In the genomic region with DNA sequence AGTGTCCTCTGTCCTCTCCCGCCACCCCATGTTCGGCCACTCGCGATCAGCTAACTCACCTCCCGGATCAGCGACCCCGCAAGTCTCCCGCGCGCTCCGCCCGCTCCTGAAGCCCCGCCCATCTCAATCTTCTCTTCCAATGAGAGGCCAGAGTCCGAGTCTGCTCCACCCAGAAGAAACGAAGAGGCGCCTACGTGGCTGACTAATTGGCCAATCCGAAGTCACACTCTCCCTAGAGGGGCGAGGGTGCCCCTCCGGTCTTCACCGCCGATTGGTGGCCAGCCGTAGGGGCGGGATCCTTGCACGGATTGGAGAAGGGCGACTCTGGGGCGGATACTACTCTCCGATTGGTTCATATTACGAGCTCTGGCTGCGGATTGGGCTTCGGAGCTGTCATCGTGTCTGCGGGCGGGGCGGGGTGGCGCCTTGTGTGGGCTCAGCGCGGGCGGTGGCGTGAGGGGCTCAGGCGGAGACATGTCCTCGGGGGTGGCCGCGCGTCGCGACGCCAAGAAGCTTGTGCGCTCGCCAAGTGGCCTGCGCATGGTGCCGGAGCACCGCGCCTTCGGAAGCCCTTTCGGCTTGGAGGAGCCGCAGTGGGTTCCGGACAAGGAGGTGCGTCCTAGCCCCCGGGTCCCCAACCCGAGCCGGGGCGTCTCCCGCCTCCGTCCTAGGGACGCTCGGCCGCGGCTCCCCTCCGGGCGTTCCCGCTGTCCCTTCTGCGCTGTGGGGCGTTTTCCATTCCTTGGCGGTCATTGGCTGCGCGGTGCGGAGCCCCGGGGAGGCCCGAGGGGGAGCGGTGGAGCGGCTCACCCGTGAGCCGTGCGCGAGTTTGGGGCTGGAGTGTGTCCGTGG, we compare ENCODE assay signal across 8 mouse cellular contexts. TPM values are rescaled to one million over a fixed set of nuclear protein-coding genes. Genes with fewer than 3 reads are reported as not detected.
DNase-seq lines count a peak whose midpoint lies in the region; ATAC-seq lines count a peak whose summit lies in the region.

A gene (minus strand): TSS at position 108 of the 852 bp plus-strand sequence.
A gene (plus strand): TSS at position 405 of the 852 bp plus-strand sequence.

- DNase-seq in c-Kit-negative CD71-positive TER-119-positive erythroid progenitor cells, embryonic 14.5 days (ENCODE audit: low read depth, low spot score) = peak; percentile 97
- DNase-seq in fibroblast of lung, adult 2 months (ENCODE audit: low read depth) = peak; percentile 99
- peak; percentile 98 for DNase-seq in kidney, postnatal 14 days
- peak; percentile 99 for DNase-seq in liver, embryonic 13.5 days
- peak; percentile 96 for DNase-seq in neural tube, embryonic 10.5 days (ENCODE audit: extremely low spot score, low spot score)

- peak within 1 kb of the TSS; percentile 75 to 78 for H3K4me3 ChIP-seq in heart, embryonic 14.5 days (ENCODE audit: control insufficient read depth in 1 of 2, insufficient read depth in 1 of 2, low read depth in 1 of 2, low read length in 2 of 2)
- peak within 1 kb of the TSS; percentile 82 for H3K4me3 ChIP-seq in liver, embryonic 13.5 days (replicated peaks)
- peak within 1 kb of the TSS; percentile 86 for H3K4me3 ChIP-seq in stomach, embryonic 16.5 days (replicated peaks; ENCODE audit: low read length)

- H3K9ac ChIP-seq in heart, embryonic 14.5 days (ENCODE audit: low read length) = peak within 1 kb of the TSS; percentile 79
- peak within 1 kb of the TSS; percentile 87 for H3K9ac ChIP-seq in liver, embryonic 13.5 days
- H3K9ac ChIP-seq in stomach, embryonic 16.5 days (ENCODE audit: low read length) = peak within 1 kb of the TSS; percentile 90

- ATAC-seq in CD4-positive, CD25-positive, alpha-beta regulatory T cell, adult 4 months = peak; percentile 96
- ATAC-seq in heart, embryonic 14.5 days (ENCODE audit: insufficient number of reproducible peaks, insufficient read depth, low FRiP score, low read depth) = peak; percentile 98
- peak; percentile 92 for ATAC-seq in liver, embryonic 13.5 days (ENCODE audit: low read depth)
- ATAC-seq in stomach, embryonic 16.5 days (ENCODE audit: insufficient read depth, low FRiP score) = peak; percentile 97

- no peaks in the 10 kb centered on the region for H3K9me3 ChIP-seq in heart, embryonic 14.5 days (ENCODE audit: control insufficient read depth, low read length)
- no peaks in the 10 kb centered on the region for H3K9me3 ChIP-seq in liver, embryonic 13.5 days (replicated peaks)
- H3K9me3 ChIP-seq in stomach, embryonic 16.5 days (replicated peaks; ENCODE audit: control insufficient read depth, low read length) = no peaks in the 10 kb centered on the region

- WGBS in heart, embryonic 14.5 days = under 1% methylated on average over 87 of the region's 87 CpGs
- under 1% methylated on average over 87 of the region's 87 CpGs for WGBS in liver, embryonic 13.5 days (ENCODE audit: insufficient replicate concordance)
- under 1% methylated on average over 87 of the region's 87 CpGs for WGBS in stomach, embryonic 16.5 days

- no peaks in the 10 kb centered on the region for H3K27me3 ChIP-seq in heart, embryonic 14.5 days (ENCODE audit: control insufficient read depth, insufficient read depth, low read length)
- no peaks in the 10 kb centered on the region for H3K27me3 ChIP-seq in liver, embryonic 13.5 days
- no peaks in the 10 kb centered on the region for H3K27me3 ChIP-seq in stomach, embryonic 16.5 days (ENCODE audit: control insufficient read depth, insufficient read depth, low read length)

- H3K27ac ChIP-seq in heart, embryonic 14.5 days (replicated peaks in 1 of 2; ENCODE audit: control insufficient read depth in 1 of 2, insufficient read depth in 1 of 2, low read depth in 2 of 2, low read length in 2 of 2) = peak within 1 kb of the TSS; percentile 76 to 92
- H3K27ac ChIP-seq in liver, embryonic 13.5 days = peak within 1 kb of the TSS; percentile 97
- H3K27ac ChIP-seq in stomach, embryonic 16.5 days (ENCODE audit: low read length) = peak within 1 kb of the TSS; percentile 96

- H3K4me2 ChIP-seq in heart, embryonic 14.5 days (ENCODE audit: low read length) = peak within 1 kb of the TSS; percentile 88
- H3K4me2 ChIP-seq in liver, embryonic 13.5 days = peak within 1 kb of the TSS; percentile 93
- H3K4me2 ChIP-seq in stomach, embryonic 16.5 days (ENCODE audit: low read depth, low read length) = peak within 1 kb of the TSS; percentile 81

- H3K36me3 ChIP-seq in heart, embryonic 14.5 days (ENCODE audit: control insufficient read depth, insufficient read depth, low read length) = peaks cover 5% of the 10 kb centered on the region; the same call in 1 of the 2 replicates
- H3K36me3 ChIP-seq in liver, embryonic 13.5 days = peaks cover 37% of the 10 kb centered on the region
- no peaks in the 10 kb centered on the region for H3K36me3 ChIP-seq in stomach, embryonic 16.5 days (ENCODE audit: control insufficient read depth, insufficient read depth, low read length)

- H3K4me1 ChIP-seq in heart, embryonic 14.5 days (ENCODE audit: control insufficient read depth in 2 of 2, insufficient read depth in 2 of 2, low read length in 2 of 2) = peaks cover 22 to 51% of the 10 kb centered on the region in 2 experiments
- peaks cover 83% of the 10 kb centered on the region for H3K4me1 ChIP-seq in liver, embryonic 13.5 days (replicated peaks)
- peaks cover 60% of the 10 kb centered on the region for H3K4me1 ChIP-seq in stomach, embryonic 16.5 days (ENCODE audit: control insufficient read depth, insufficient read depth, low read length)

RNA-seq across cellular contexts. Expression of the first gene that starts in this region (rescaled TPM):
- 1 to 10 TPM; 3.8 to 4.7 TPM for polyA plus RNA-seq in CD4-positive, CD25-positive, alpha-beta regulatory T cell, adult 4 months (2017; shearing (Covaris generic))
- polyA plus RNA-seq in heart, embryonic 14.5 days (2014; fragmentation: Nextera tagmentation; extraction: Ambion mirVana) = 5.7 and 7.0 TPM in 2 replicates
- polyA plus RNA-seq in liver, embryonic 13.5 days (2015; fragmentation: Nextera tagmentation; extraction: Ambion mirVana) = 3.9 and 5.1 TPM in 2 replicates
- polyA plus RNA-seq in stomach, embryonic 16.5 days (2015; fragmentation: Nextera tagmentation; extraction: Ambion mirVana) = 6.9 and 9.9 TPM in 2 replicates

RNA-seq across cellular contexts. Expression of the second gene that starts in this region (rescaled TPM):
- 1 to 10 TPM; 5.4 to 6.9 TPM for polyA plus RNA-seq in CD4-positive, CD25-positive, alpha-beta regulatory T cell, adult 4 months (2017; shearing (Covaris generic))
- 88.3 and 89.3 TPM in 2 replicates for polyA plus RNA-seq in heart, embryonic 14.5 days (2014; fragmentation: Nextera tagmentation; extraction: Ambion mirVana)
- polyA plus RNA-seq in liver, embryonic 13.5 days (2015; fragmentation: Nextera tagmentation; extraction: Ambion mirVana) = 53.3 and 54.7 TPM in 2 replicates
- polyA plus RNA-seq in stomach, embryonic 16.5 days (2015; fragmentation: Nextera tagmentation; extraction: Ambion mirVana) = 131 and 137 TPM in 2 replicates

Comparison
In these comparisons a context has a peak if more than half of its experiments do, and no peak if none do; other contexts are left out.
1. Peak in every context shown above with its lines: DNase-seq, ATAC-seq, H3K4me3 ChIP-seq and H3K27ac ChIP-seq.